Mouse (Mus musculus) hindbrain, embryonic 16.5 days (tissue): ENCODE data around the gene Azin2. TPM values are rescaled to one million over a fixed set of nuclear protein-coding genes. Genes with fewer than 3 reads are reported as not detected.

Source experiments
- ATAC-seq: fragments of 200-750 bp; cut with Nextera tagmentation; 2 replicates; pipeline ENCODE4 v1.8.0; 2017; ENCODE audit warnings: moderate TSS enrichment, moderate library complexity
- H3K27ac ChIP-seq: fragments of 300-500 bp; sonication (generic); 2 replicates; pipeline ENCODE4 v1.5.1; 2014; ENCODE audit warnings: low read depth, mild to moderate bottlenecking, control low read depth, low read length, moderate library complexity
- H3K27me3 ChIP-seq: fragments of 300-500 bp; sonication (generic); replicated peaks from 2 replicates; pipeline ENCODE4 v1.6.1; 2014; ENCODE audit warnings: low read length; ENCODE audit not compliant: control insufficient read depth, insufficient read depth
- H3K36me3 ChIP-seq: fragments of 300-500 bp; sonication (generic); 2 replicates; pipeline ENCODE4 v1.6.1; 2014; ENCODE audit warnings: mild to moderate bottlenecking, low read length, moderate library complexity, mixed read lengths; ENCODE audit not compliant: control insufficient read depth, insufficient read depth
- H3K4me1 ChIP-seq: fragments of 300-500 bp; sonication (generic); 2 replicates; pipeline ENCODE4 v1.6.1; 2014; ENCODE audit warnings: low read depth, low read length; ENCODE audit not compliant: control insufficient read depth, insufficient read depth
- H3K4me2 ChIP-seq: fragments of 300-500 bp; sonication (generic); 2 replicates; pipeline ENCODE4 v1.6.1; 2014; ENCODE audit warnings: mild to moderate bottlenecking, low read length, control low read depth, moderate library complexity
- H3K4me3 ChIP-seq: fragments of 300-500 bp; sonication (generic); 2 replicates; pipeline ENCODE4 v1.5.1; 2014; ENCODE audit warnings: mild to moderate bottlenecking, low read length, control low read depth, moderate library complexity
- H3K9ac ChIP-seq: fragments of 300-500 bp; sonication (generic); 2 replicates; pipeline ENCODE4 v1.6.1; 2014; ENCODE audit warnings: low read depth, mild to moderate bottlenecking, control low read depth, low read length, moderate library complexity
- H3K9me3 ChIP-seq: fragments of 300-500 bp; sonication (generic); 2 replicates; pipeline ENCODE4 v1.6.1; 2014; ENCODE audit warnings: mild to moderate bottlenecking, low read length, moderate library complexity; ENCODE audit not compliant: control insufficient read depth
- whole genome bisulfite sequencing: fragments of 180-500 bp; shearing (Covaris S2); extraction: QIAGEN DNeasy Blood & Tissue Kit; methylation state at CpG from one replicate; pipeline ENCODE4 v1.1.7; 2014; 5-methylcytosine and 5-hydroxymethylcytosine counted together
- polyA plus RNA-seq: library from polyadenylated mRNA; unstranded; fragments of >200 nt; fragmentation: Nextera tagmentation; extraction: Ambion mirVana; gene quantifications from 2 replicates; pipeline ENCODE4 v1.2.1, GENCODE M21; 2015

The Azin2 gene
- polyA plus RNA-seq, 1 experiment from 2014 or later = 23.3 TPM

DNA sequence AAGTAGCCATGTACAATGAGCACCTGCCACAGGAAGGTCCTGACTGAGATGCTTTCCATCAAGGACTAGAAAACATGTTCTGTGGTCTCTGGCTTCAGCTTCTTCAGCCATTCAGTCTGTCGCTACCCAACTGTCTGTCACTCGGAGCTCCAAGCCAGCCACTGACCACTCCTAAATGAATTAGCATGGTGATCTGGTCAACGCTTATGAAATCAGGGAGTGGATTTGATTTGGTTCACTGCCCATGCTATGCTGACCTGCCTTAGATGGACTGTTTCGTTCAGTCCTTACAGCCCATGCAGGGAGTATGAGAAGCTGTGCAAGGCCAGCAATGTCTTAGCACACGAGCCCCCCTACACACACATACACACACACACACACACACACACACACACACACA is 8.4 kb downstream of the Azin2 start:
- Histone ChIP-seq H3K27me3 (no peaks in the 10 kb centered on the region), H3K4me1 (peaks cover 9% of the 10 kb centered on the region), H3K4me2 (no peak overlapping the region), H3K27ac (no peak overlapping the region), H3K9me3 (no peaks in the 10 kb centered on the region), H3K36me3 (no peaks in the 10 kb centered on the region), H3K9ac (no peak overlapping the region), H3K4me3 (no peak overlapping the region)
- 85% methylated on average over 5 of the region's 5 CpGs for WGBS
- no peak for ATAC-seq

DNA sequence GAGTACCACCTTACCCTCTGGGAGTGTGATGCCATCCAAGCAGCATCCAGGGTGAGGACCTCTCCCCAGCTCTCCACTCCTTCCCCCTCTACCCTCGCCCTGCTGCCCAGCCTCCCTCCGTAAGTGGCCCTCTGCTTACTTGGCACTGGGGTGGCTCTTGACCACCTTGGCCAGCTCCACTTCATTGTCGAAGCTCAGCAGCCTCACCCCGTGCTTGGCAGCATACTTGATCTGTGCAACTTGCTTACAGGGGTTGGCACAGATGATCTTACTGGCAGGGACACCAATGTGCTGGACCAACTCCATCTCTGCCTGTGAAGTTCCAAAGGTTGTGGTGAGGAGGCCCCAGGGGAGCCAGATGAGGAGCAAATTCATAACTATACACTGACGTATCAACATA is 11.8 kb downstream of the Azin2 start:
- no peak overlapping the region for H3K4me2 ChIP-seq
- no peaks in the 10 kb centered on the region for H3K36me3 ChIP-seq
- H3K4me3 ChIP-seq = no peak overlapping the region
- 58% methylated on average over 5 of the region's 5 CpGs for WGBS
- H3K27me3 ChIP-seq = no peaks in the 10 kb centered on the region; the same call in 1 of the 2 replicates
- peak; percentile 72 for ATAC-seq
- no peak overlapping the region for H3K9ac ChIP-seq
- peaks cover 4% of the 10 kb centered on the region for H3K4me1 ChIP-seq
- H3K27ac ChIP-seq = no peak overlapping the region
- H3K9me3 ChIP-seq = no peaks in the 10 kb centered on the region

DNA sequence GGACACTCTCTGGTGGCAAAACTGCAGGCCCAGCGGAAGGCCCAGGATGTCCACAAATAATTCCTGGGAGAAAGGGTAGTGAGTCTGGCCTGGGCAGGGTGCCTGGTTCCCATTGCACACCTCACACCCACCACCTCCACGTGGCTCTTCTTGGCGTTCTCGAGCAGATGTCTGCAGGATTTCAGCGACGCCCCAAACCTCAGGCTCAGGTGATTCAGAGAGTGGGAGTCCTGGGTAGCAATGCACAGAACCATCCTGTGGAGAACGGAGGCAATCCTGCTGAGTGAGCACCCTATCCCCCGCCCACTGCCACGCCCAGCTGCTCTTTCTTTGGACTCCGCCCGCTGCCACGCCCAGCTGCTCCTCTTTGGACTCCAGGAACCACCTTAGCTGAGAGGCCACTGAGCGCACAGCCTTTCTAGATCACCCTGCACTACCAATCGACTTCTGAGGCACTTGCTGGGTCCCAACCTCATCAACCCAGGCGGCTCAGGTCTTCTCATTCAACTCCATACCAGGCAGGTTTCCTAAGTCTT is 12.7 kb downstream of the Azin2 start:
- no peak overlapping the region for H3K4me2 ChIP-seq
- no peaks in the 10 kb centered on the region for H3K9me3 ChIP-seq
- H3K4me3 ChIP-seq = no peak overlapping the region
- H3K27ac ChIP-seq = no peak overlapping the region
- ATAC-seq = no peak
- 44% methylated on average over 15 of the region's 15 CpGs for WGBS
- no peaks in the 10 kb centered on the region; the same call in 1 of the 2 replicates for H3K27me3 ChIP-seq
- H3K4me1 ChIP-seq = peaks cover 4% of the 10 kb centered on the region
- H3K36me3 ChIP-seq = no peaks in the 10 kb centered on the region
- H3K9ac ChIP-seq = no peak overlapping the region

DNA sequence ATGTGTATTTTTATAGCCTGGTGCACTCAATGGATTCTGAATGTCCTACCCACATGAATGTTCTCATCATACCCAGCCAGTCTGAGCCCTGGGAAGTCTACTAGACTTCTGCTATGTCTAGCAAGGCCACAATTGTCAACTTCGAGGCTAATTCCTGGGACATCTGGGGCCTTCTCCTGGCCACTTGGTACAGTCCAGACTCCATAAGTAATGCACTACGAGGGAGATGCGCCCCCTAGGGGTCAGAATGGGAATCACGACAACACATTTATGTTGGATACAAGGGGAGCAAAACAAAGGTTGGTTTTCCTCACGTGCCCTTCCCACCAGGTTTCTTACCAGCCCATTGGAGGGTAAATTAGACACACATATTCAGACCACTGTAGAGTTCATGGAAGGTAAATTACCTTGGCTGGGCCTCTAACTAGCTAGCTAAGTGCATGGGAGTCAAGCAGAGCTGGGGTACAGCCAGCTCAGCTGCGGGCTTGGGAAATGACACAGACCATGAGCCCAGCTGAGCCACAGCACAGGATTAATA is 14.0 kb downstream of the Azin2 start:
- no peak for ATAC-seq
- no peak overlapping the region for H3K9ac ChIP-seq
- H3K4me2 ChIP-seq = no peak overlapping the region
- no peaks in the 10 kb centered on the region; the same call in 1 of the 2 replicates for H3K27me3 ChIP-seq
- no peak overlapping the region for H3K27ac ChIP-seq
- peaks cover 4% of the 10 kb centered on the region for H3K4me1 ChIP-seq
- no peaks in the 10 kb centered on the region for H3K36me3 ChIP-seq
- H3K9me3 ChIP-seq = no peaks in the 10 kb centered on the region
- WGBS = 24% methylated on average over 6 of the region's 6 CpGs
- no peak overlapping the region for H3K4me3 ChIP-seq

DNA sequence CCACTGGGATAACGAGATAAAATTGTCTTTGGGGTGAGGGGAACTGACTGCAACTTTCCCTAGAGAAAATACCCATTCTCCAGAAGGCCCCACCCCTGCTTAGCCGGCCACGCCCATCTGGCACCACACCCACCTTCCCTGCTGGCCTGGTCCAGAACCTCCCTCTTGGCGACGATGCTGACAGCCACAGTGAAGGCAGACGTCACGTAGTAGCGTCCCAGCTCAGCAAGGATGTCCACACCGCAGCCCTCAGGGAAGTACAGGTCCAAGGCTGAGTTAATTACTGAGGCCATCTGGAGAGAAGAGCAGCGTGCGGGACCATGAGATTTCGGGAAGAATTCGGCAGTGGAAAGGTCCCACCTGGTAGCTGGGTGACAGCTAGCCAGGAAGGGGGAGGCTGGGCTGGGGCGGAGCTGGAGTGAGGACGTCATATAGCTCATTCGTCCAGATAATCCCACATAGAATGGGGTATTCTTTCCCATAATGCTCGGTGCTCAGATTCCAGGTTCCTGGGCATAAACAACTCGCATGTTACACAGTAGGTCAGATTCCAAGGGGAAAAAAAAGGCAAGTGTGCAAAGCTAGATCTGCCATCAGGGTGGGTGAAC is 14.8 kb downstream of the Azin2 start:
- Histone ChIP-seq H3K27ac (no peak overlapping the region), H3K4me2 (peak overlapping the region; percentile 45), H3K4me3 (peak overlapping the region; percentile 28), H3K36me3 (no peaks in the 10 kb centered on the region), H3K4me1 (peaks cover 4% of the 10 kb centered on the region), H3K27me3 (no peaks in the 10 kb centered on the region; the same call in 1 of the 2 replicates), H3K9me3 (no peaks in the 10 kb centered on the region), H3K9ac (0 out of 2 replicates have a peak overlapping the region, but pooled peaks have one; percentile 49)
- whole genome bisulfite sequencing = 14% methylated on average over 18 of the region's 18 CpGs
- no peak for ATAC-seq

DNA sequence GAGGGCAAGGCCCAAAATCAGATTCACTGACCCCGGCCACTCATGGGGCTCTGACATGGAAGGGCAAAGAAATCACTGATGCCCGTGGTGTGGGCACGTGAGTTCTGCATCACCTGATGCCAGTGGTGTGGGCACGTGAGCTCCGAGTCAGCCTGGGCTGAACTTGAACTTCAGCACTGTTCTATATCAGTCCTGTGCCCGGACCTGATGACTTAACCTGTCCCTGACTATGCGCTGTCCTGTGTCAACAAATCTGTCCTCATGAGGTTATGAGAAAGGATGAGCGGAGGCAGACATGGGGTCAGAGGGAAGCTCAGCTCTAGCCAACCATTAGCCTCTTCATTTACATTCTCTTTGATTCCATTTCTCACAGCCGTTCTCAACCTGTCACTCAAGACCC is 15.5 kb downstream of the Azin2 start:
- Histone ChIP-seq H3K27ac (no peak overlapping the region), H3K9me3 (no peaks in the 10 kb centered on the region), H3K4me2 (no peak overlapping the region), H3K36me3 (no peaks in the 10 kb centered on the region), H3K9ac (no peak overlapping the region), H3K27me3 (no peaks in the 10 kb centered on the region; the same call in 1 of the 2 replicates), H3K4me1 (peaks cover 4% of the 10 kb centered on the region), H3K4me3 (no peak overlapping the region)
- ATAC-seq = no peak
- WGBS = 77% methylated on average over 9 of the region's 9 CpGs

DNA sequence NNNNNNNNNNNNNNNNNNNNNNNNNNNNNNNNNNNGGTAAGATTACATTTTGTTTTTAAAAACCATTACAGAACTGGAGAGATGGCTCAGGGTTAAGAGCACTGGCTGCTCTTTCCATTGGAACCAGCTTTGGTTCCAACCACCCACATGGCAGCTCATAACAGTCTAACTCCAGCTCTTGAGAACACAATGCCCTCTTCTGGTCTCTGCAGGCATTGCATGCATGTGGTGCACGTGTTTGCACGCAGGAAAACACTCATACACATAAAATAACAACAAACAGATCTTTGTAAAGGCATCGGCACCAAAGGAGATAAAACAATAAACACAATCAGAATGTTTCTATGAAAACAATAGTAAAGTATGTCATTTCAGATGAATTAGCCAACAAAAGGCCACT is 19.9 kb downstream of the Azin2 start:
- H3K4me3 ChIP-seq = no peak overlapping the region
- H3K4me1 ChIP-seq = peaks cover 2% of the 10 kb centered on the region; the same call in 1 of the 2 replicates
- no peak for ATAC-seq
- whole genome bisulfite sequencing = 56% methylated on average over 3 of the region's 3 CpGs
- H3K36me3 ChIP-seq = no peaks in the 10 kb centered on the region
- H3K9ac ChIP-seq = no peak overlapping the region
- no peak overlapping the region for H3K4me2 ChIP-seq
- no peaks in the 10 kb centered on the region for H3K9me3 ChIP-seq
- H3K27me3 ChIP-seq = no peaks in the 10 kb centered on the region; the same call in 1 of the 2 replicates
- H3K27ac ChIP-seq = no peak overlapping the region

DNA sequence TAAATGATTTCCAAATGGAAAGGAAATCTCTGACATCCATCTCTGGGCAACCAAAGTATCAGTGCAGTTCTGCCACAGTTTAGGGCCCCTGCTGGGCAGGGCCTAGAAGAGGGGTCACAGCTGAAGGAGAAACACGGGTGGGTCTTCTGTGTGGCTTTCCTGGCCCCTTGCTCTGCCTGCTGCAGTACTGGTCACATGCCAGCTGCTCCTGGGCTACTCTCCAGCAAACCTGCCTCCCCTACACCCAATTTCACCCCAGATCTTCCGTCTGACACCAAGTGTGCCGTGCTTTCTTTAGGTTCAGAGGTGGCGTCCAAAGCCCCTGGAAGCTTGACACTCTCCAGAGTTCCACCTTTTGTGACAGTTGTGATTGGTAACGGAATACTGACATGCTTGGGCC is 26.6 kb downstream of the Azin2 start:
- no peaks in the 10 kb centered on the region for H3K9me3 ChIP-seq
- H3K27ac ChIP-seq = no peak overlapping the region
- no peak for ATAC-seq
- no peak overlapping the region for H3K4me3 ChIP-seq
- no peak overlapping the region for H3K9ac ChIP-seq
- no peaks in the 10 kb centered on the region for H3K36me3 ChIP-seq
- H3K27me3 ChIP-seq = no peaks in the 10 kb centered on the region
- no peaks in the 10 kb centered on the region for H3K4me1 ChIP-seq
- 59% methylated on average over 5 of the region's 5 CpGs for WGBS
- no peak overlapping the region for H3K4me2 ChIP-seq

DNA sequence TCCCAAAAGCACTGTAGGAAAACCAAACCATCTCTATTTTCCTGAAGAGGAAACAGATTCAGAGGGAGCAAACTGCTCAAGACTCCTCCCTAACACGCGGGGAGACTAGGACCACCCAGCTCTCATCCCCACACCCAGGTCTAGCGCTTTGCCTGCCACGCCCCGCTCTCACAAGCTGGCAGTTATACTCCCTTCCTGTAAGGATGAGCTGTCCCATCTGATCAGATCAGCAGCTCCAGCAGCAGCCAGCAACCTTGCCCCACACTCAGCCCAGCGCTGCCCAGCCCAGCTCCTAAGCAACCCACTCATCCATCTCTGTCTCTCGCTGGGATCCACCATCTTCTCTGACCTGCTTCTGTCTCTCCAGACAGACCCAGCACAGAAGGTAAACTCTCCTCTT is 29.5 kb downstream of the Azin2 start:
- Histone ChIP-seq H3K27ac (no peak overlapping the region), H3K27me3 (0 out of 2 replicates have a peak, but pooled peaks cover 2% of the 10 kb centered on the region), H3K4me2 (no peak overlapping the region), H3K36me3 (no peaks in the 10 kb centered on the region), H3K9ac (no peak overlapping the region), H3K4me3 (no peak overlapping the region), H3K4me1 (no peaks in the 10 kb centered on the region), H3K9me3 (no peaks in the 10 kb centered on the region)
- no peak for ATAC-seq
- WGBS = 71% methylated on average over 7 of the region's 7 CpGs
